Mouse (Mus musculus) ES-E14 (cell line): ENCODE results near the gene Cyp2d11. TPM values are rescaled to one million over a fixed set of nuclear protein-coding genes. Genes with fewer than 3 reads are reported as not detected.

Source experiments
- DNase-seq: peaks from one replicate; pipeline ENCODE4 v3.0.0-alpha.2; 2013; ENCODE audit warnings: low read depth, low spot score
- H3K27ac ChIP-seq: 2 replicates; pipeline ENCODE4 v1.5.1; 2012; ENCODE audit warnings: low read depth, mild to moderate bottlenecking, low read length, moderate library complexity, mixed read lengths; ENCODE audit not compliant: poor library complexity, insufficient read depth, severe bottlenecking
- H3K36me3 ChIP-seq: 2 replicates; pipeline ENCODE4 v1.6.1; 2012; ENCODE audit warnings: mild to moderate bottlenecking, low read length, moderate library complexity, mixed read lengths; ENCODE audit not compliant: control insufficient read depth, poor library complexity, insufficient read depth, severe bottlenecking
- H3K4me1 ChIP-seq, 2 experiments: fragments of 150-350 bp in 1 of 2; sonication (generic) in 1 of 2; 2 replicates each; pipeline ENCODE4 v1.6.1; 2012; ENCODE audit warnings: low read length in 2 of 2, mild to moderate bottlenecking in 1 of 2, mixed read lengths in 1 of 2; ENCODE audit not compliant: control insufficient read depth in 2 of 2, insufficient read depth in 2 of 2, poor library complexity in 1 of 2
- H3K4me3 ChIP-seq, 2 experiments: fragments of 150-350 bp in 1 of 2; sonication (generic) in 1 of 2; 2 replicates each; pipeline ENCODE4 v1.5.1; 2012; ENCODE audit warnings: low read length in 2 of 2, low read depth in 1 of 2, mild to moderate bottlenecking in 1 of 2, mixed read lengths in 1 of 2; ENCODE audit not compliant: insufficient read depth in 1 of 2, poor library complexity in 1 of 2, severe bottlenecking in 1 of 2
- H3K9ac ChIP-seq: 2 replicates; pipeline ENCODE4 v1.6.1; 2012; ENCODE audit warnings: low read depth, mild to moderate bottlenecking, low read length, mixed read lengths; ENCODE audit not compliant: poor library complexity, insufficient read depth, severe bottlenecking
- H3K9me3 ChIP-seq: fragments of 150-350 bp; sonication (generic); 2 replicates; pipeline ENCODE4 v1.6.1; 2012; ENCODE audit warnings: low read depth, mild to moderate bottlenecking, low read length; ENCODE audit not compliant: control insufficient read depth, insufficient read depth
- CHD2 ChIP-seq: IDR thresholded peaks from 2 replicates; pipeline ENCODE4 v1.6.1; 2014; ENCODE audit warnings: mild to moderate bottlenecking, low read depth, low read length, inconsistent platforms
- HCFC1 ChIP-seq: IDR thresholded peaks from 2 replicates; pipeline ENCODE4 v1.6.1; 2012; ENCODE audit warnings: low read length, inconsistent platforms, borderline replicate concordance; ENCODE audit not compliant: insufficient read depth
- MAFK ChIP-seq: IDR thresholded peaks from 2 replicates; pipeline ENCODE4 v1.6.1; 2014; ENCODE audit warnings: mild to moderate bottlenecking, low read depth, low read length, inconsistent platforms; ENCODE audit not compliant: insufficient read depth
- ZC3H11A ChIP-seq: IDR thresholded peaks from 2 replicates; pipeline ENCODE4 v1.6.1; 2012; ENCODE audit warnings: low read depth, mild to moderate bottlenecking, inconsistent platforms, low read length, borderline replicate concordance
- ZNF384 ChIP-seq: IDR thresholded peaks from 2 replicates; pipeline ENCODE4 v1.6.1; 2012; ENCODE audit warnings: low read depth, low read length, inconsistent platforms
- in situ Hi-C, 2 experiments: fragments of 600-800 bp; cut with MboI; formaldehyde crosslinking; loops; one replicate each; pipeline ENCODE4 v1.15.1; 2025; ENCODE audit warnings: low sequenced_read_pairs in 2 of 2, inconsistent platforms in 1 of 2; ENCODE audit not compliant: unreplicated experiment in 2 of 2
- total RNA-seq: library from RNA; depleted of rRNA; stranded (reverse); fragments of 300-350 nt; gene quantifications from 2 replicates; pipeline ENCODE4 v1.2.3, GENCODE M21; 2012

Gene Cyp2d11
- total RNA-seq, 1 experiment, result not detected

DNA sequence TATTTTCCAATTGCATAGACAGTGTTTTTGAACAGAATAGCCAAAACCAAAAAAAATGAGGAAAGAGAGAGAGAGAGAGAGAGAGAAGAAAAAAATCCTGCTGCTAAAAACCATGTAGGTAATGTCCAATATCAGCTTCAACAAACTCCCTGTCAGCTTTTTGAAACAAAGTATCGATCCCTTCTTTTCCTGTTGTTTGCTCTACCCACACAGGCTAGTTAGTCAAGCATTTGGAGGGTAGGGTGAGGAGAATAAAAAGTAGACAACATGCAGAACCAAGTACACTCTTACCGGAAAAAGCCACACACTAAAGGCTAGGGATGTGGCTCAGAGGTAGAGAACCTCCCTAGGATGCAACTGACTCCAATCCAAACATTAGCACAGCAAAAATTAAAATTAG, 8.1 kb downstream of the Cyp2d11 start:
- DNase-seq, result no peak
- H3K27ac ChIP-seq, result no peak overlapping the region
- H3K4me1 ChIP-seq, result no peaks in the 10 kb centered on the region; a peak in 1 of 4 replicates
- H3K9ac ChIP-seq, result no peak overlapping the region
- no peaks in the 10 kb centered on the region for H3K36me3 ChIP-seq
- no peak overlapping the region for H3K4me3 ChIP-seq
- TF ChIP-seq HCFC1, result no peak
- in situ Hi-C loops, result no loop called here
- H3K9me3 ChIP-seq, result no peaks in the 10 kb centered on the region

DNA sequence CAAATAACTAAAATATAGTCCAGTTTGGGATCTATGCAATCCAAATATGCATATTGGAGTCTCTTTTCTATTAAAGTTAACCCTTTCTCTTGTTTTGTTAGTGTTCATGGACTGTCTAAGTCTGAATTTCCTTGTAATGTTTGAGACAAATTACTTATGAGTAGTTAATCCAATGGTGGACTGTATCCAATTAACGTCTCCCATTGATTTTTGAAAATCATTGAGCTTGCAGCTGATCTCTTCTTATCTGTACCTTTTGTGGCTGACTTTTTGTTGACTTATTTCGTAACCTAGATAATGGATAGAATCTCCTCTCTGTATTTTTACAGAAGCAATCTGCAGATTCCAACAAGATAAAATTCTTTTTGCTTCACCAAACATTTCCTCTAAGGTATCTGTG, 11.4 kb downstream of the Cyp2d11 start:
- in situ Hi-C loops, result no loop called here
- TF ChIP-seq ZNF384 (no peak), MAFK (no peak), ZC3H11A (no peak), HCFC1 (no peak), CHD2 (no peak)
- Histone ChIP-seq H3K9ac (no peak overlapping the region), H3K9me3 (no peaks in the 10 kb centered on the region), H3K4me1 (peaks cover 0 to 2% of the 10 kb centered on the region in 2 experiments; a peak in 1 of 4 replicates), H3K4me3 (no peak overlapping the region), H3K27ac (no peak overlapping the region), H3K36me3 (no peaks in the 10 kb centered on the region)
- no peak for DNase-seq

DNA sequence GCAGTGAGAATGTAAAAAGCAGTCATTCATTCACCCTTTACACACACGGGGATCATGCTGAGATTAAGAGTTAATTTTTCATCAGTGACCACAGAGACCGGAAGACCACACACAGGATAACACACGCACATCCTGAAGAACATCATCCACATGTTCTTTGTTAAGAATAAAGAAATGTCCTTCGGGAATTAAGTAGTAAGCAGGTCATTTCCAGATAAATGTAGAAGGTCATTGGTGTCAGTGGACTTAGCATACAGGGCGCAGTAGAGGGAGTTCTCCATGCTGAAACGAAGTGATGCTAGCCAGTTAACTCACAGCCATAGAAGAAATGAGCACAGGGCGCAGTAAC, 13.1 kb downstream of the Cyp2d11 start:
- in situ Hi-C loops, result no loop called here
- peaks cover 0 to 2% of the 10 kb centered on the region in 2 experiments; a peak in 1 of 4 replicates for H3K4me1 ChIP-seq
- TF ChIP-seq ZC3H11A, result no peak
- TF ChIP-seq CHD2, result no peak
- no peak for TF ChIP-seq HCFC1
- no peak for TF ChIP-seq MAFK
- no peak for TF ChIP-seq ZNF384

DNA sequence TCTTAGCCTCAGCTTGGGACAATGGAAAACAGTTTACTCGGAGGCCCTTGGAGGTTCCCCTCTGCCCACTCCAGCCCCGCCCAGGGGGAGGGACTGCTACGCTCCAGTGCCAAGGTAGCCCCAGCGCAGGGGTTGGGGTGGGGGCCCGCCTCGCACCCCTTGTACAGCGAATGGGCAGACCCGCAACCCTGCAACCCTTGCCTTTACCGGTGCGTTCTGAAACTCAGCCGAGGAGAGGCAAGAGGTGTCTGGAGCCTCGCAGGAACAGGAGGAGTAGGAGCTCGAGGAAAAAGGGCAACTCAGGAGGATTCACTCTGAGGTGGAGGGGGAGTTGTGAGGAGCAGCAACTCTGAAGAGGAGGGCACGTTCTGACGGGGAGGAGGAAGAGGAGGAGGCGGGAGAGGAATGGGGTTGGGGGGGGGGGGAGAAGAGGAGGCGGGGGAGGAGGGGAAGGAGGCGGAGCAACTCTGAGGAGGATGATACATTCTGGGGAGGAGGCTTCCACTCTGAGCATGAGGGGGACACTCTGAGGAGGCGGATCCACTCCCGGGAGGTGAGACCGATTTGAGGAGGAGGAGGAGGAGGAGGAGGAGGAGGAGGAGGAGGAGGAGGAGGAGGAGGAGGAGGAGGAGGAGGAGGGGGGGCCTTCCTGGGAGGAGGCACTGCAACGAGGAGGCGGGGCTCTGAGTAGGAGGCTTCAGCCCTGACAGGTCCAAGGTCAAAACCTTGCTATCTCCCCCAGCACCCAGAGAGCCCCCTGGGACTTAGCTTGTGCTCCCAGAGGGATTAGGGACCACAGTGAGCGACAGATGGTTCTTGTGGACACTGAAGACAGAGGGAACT, 13.7 kb downstream of the Cyp2d11 start, which contains the start of gene Cyp2d22:
Cyp2d22 (minus strand) TSS at position 390 of the 843 bp plus-strand sequence.
- Histone ChIP-seq H3K36me3 (no peaks in the 10 kb centered on the region), H3K9me3 (no peaks in the 10 kb centered on the region), H3K4me1 (peaks cover 0 to 2% of the 10 kb centered on the region in 2 experiments; a peak in 1 of 4 replicates), H3K27ac (no peak within 1 kb of the TSS), H3K4me3 (peak within 1 kb of the TSS; percentile 35 to 60), H3K9ac (0 out of 2 replicates have a peak within 1 kb of the TSS, but pooled peaks have one; percentile 9)
- DNase-seq, result peak; percentile 11
- TF ChIP-seq ZNF384, result no peak
- no peak for TF ChIP-seq HCFC1
- TF ChIP-seq ZC3H11A, result no peak
- no peak for TF ChIP-seq MAFK
- no peak for TF ChIP-seq CHD2
- in situ Hi-C loops, result no loop called here

More for the DNA sequence above, 13.1 kb downstream of the Cyp2d11 start:
- Histone ChIP-seq H3K9ac (no peak overlapping the region), H3K27ac (no peak overlapping the region), H3K36me3 (no peaks in the 10 kb centered on the region), H3K4me3 (no peak overlapping the region), H3K9me3 (no peaks in the 10 kb centered on the region)
- no peak for DNase-seq
